Mouse (Mus musculus): ENCODE measurements at regions not wholly inside any gene's neighbourhood (a gene's known extent, or its start where the extent isn't known, plus 50 kb on each side); places are given as distances from the start of the nearest gene placed in this dataset.

DNA sequence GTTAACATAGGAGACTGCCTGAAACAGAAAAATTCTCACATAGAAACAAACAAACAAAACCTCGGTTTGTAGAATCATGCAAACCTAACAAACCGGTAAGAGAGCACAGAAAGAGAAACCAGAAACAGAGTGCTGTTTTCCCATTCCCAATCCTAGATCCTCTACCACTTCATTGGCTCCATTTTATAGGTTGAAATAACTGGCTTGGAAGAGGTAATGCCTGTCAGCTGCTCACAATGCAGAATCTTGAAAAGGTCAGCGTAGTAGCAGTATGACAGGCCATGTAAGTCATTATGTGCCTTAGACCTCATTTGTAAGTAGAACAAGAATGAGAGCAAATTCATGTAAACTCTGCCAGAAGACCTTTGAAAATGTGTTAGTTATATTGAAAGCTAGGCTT is 657.2 kb upstream of the Zeb2 start:
- H3K4me1 ChIP-seq (ENCODE audit: control insufficient read depth in 1 of 2, insufficient read depth in 2 of 2, low read length in 2 of 2), result no peaks in the 10 kb centered on the region

DNA sequence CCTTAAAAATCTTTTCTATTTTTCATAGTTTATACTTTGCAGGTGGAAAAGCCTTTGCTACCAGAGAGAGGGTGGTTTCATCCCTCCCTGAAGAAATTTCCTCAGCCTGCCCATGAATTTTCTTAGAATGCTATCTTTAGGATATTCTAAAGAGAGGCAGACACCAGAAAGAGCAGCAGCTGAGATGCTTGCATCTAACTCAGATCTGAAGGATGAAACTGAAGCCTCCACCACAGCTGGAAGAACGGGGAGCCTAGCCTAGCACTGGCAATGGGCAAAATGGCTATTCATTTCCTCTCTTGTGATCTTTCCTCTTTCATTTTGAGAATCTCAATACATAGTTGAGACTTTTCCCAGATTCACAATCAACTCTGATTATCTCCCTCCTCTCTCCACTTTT is 640.0 kb upstream of the Zeb2 start:
- DNase-seq (ENCODE audit: low read depth, low spot score), result no peak
- H3K9me3 ChIP-seq (replicated peaks; ENCODE audit: insufficient read depth, low read length), result no peaks in the 10 kb centered on the region
- no peaks in the 10 kb centered on the region for H3K4me1 ChIP-seq (ENCODE audit: control insufficient read depth in 1 of 2, insufficient read depth in 2 of 2, low read length in 2 of 2)
- no peak overlapping the region for H3K9ac ChIP-seq (ENCODE audit: control insufficient read depth, low read depth, low read length, poor library complexity, severe bottlenecking)
- H3K79me2 ChIP-seq (ENCODE audit: control insufficient read depth, insufficient read depth, low read length, poor library complexity), result no peaks in the 10 kb centered on the region
- TF ChIP-seq MXI1 (IDR thresholded peaks at IDR 0.05; ENCODE audit: low read depth, low read length), result no peak
- no peak for TF ChIP-seq RCOR1 (IDR thresholded peaks at IDR 0.05; ENCODE audit: low read depth, low read length)
- H3K27me3 ChIP-seq (ENCODE audit: control insufficient read depth in 1 of 2, insufficient read depth in 2 of 2, low read length in 2 of 2), result no peaks in the 10 kb centered on the region
- no peak overlapping the region for H3K4me3 ChIP-seq (ENCODE audit: control insufficient read depth in 1 of 2, insufficient read depth in 1 of 2, low read depth in 2 of 2, low read length in 2 of 2)
- no peak overlapping the region for H3K27ac ChIP-seq (ENCODE audit: control insufficient read depth, low read depth, low read length)
- no peaks in the 10 kb centered on the region for H3K36me3 ChIP-seq (ENCODE audit: control insufficient read depth in 1 of 2, insufficient read depth in 2 of 2, low read length in 2 of 2)

More for the DNA sequence above, 657.2 kb upstream of the Zeb2 start:
- TF ChIP-seq MXI1 (IDR thresholded peaks at IDR 0.05; ENCODE audit: low read depth, low read length) (no peak), EP300 (IDR thresholded peaks at IDR 0.05; ENCODE audit: low read depth in 1 of 2, low read length in 2 of 2) (no peak), SMC3 (IDR thresholded peaks at IDR 0.05; ENCODE audit: low read depth, low read length) (no peak), BHLHE40 (IDR thresholded peaks at IDR 0.05; ENCODE audit: borderline replicate concordance, low read depth, low read length) (no peak), ZC3H11A (IDR thresholded peaks at IDR 0.05; ENCODE audit: low read depth, low read length) (no peak), ZMIZ1 (IDR thresholded peaks at IDR 0.05; ENCODE audit: low read depth, low read length) (no peak), GATA1 (IDR thresholded peaks at IDR 0.05; ENCODE audit: low read depth, low read length) (no peak), MAX (IDR thresholded peaks at IDR 0.05; ENCODE audit: low read length) (no peak), NELFE (IDR thresholded peaks at IDR 0.05; ENCODE audit: low read depth, low read length) (no peak), E2F4 (IDR thresholded peaks at IDR 0.05; ENCODE audit: borderline replicate concordance, low read depth, low read length) (no peak), TCF12 (IDR thresholded peaks at IDR 0.05; ENCODE audit: low read depth, low read length) (no peak), ZKSCAN1 (IDR thresholded peaks at IDR 0.05; ENCODE audit: low read depth, low read length) (no peak), JUND (IDR thresholded peaks at IDR 0.05; ENCODE audit: low read depth, low read length) (no peak), MAFK (IDR thresholded peaks at IDR 0.05; ENCODE audit: borderline replicate concordance, low read depth, low read length) (no peak), UBTF (IDR thresholded peaks at IDR 0.05; ENCODE audit: borderline replicate concordance, insufficient read depth, low read depth, low read length) (no peak)
- Histone ChIP-seq H3K79me2 (ENCODE audit: control insufficient read depth, insufficient read depth, low read length, poor library complexity) (no peaks in the 10 kb centered on the region), H3K9me3 (replicated peaks; ENCODE audit: insufficient read depth, low read length) (no peaks in the 10 kb centered on the region), H3K4me3 (ENCODE audit: control insufficient read depth in 1 of 2, insufficient read depth in 1 of 2, low read depth in 2 of 2, low read length in 2 of 2) (no peak overlapping the region), H3K9ac (ENCODE audit: control insufficient read depth, low read depth, low read length, poor library complexity, severe bottlenecking) (no peak overlapping the region), H3K27ac (ENCODE audit: control insufficient read depth, low read depth, low read length) (no peak overlapping the region), H3K27me3 (ENCODE audit: control insufficient read depth in 1 of 2, insufficient read depth in 2 of 2, low read length in 2 of 2) (no peaks in the 10 kb centered on the region), H3K36me3 (ENCODE audit: control insufficient read depth in 1 of 2, insufficient read depth in 2 of 2, low read length in 2 of 2) (no peaks in the 10 kb centered on the region)
- DNase-seq (ENCODE audit: low read depth, low spot score), result no peak

DNA sequence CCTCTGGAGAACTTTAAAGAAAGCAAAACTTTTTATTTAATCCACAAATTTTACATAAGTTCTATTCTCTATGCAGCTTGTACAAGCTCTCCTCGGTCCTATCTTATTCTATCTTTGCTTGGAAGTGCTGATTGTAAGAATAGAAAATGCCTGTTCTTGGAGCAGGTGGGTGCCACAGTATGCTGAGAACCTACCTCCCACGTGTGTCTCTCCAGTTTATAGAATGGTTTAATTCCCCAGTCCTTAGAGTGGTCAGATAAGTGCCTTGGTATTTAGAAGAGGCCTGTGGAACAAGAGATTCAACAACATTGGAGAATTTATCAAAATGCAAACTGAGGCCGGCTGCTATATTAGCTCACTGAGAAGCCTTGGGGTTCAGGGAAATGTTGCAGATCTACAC is 639.2 kb upstream of the Zeb2 start:
- no peaks in the 10 kb centered on the region for H3K27me3 ChIP-seq (ENCODE audit: control insufficient read depth in 1 of 2, insufficient read depth in 2 of 2, low read length in 2 of 2)
- no peak for TF ChIP-seq NELFE (IDR thresholded peaks at IDR 0.05; ENCODE audit: low read depth, low read length)
- no peak for TF ChIP-seq ZKSCAN1 (IDR thresholded peaks at IDR 0.05; ENCODE audit: low read depth, low read length)
- TF ChIP-seq JUND (IDR thresholded peaks at IDR 0.05; ENCODE audit: low read depth, low read length), result no peak
- no peak for TF ChIP-seq HCFC1 (IDR thresholded peaks at IDR 0.05; ENCODE audit: low read depth, low read length)
- no peak for TF ChIP-seq SIN3A (IDR thresholded peaks at IDR 0.05; ENCODE audit: low read length)
- no peak for TF ChIP-seq EP300 (IDR thresholded peaks at IDR 0.05; ENCODE audit: low read depth in 1 of 2, low read length in 2 of 2)
- no peak for TF ChIP-seq CHD2 (IDR thresholded peaks at IDR 0.05; ENCODE audit: low read length)
- no peak for TF ChIP-seq GABPA (IDR thresholded peaks at IDR 0.05; ENCODE audit: low read depth, low read length)
- TF ChIP-seq E2F4 (IDR thresholded peaks at IDR 0.05; ENCODE audit: borderline replicate concordance, low read depth, low read length), result no peak
- no peak for TF ChIP-seq MAFK (IDR thresholded peaks at IDR 0.05; ENCODE audit: borderline replicate concordance, low read depth, low read length)
- no peak for TF ChIP-seq POLR2AphosphoS2 (IDR thresholded peaks at IDR 0.05; ENCODE audit: low read length)
- TF ChIP-seq RAD21 (IDR thresholded peaks at IDR 0.05; ENCODE audit: low read depth, low read length), result no peak
- TF ChIP-seq RCOR1 (IDR thresholded peaks at IDR 0.05; ENCODE audit: low read depth, low read length), result no peak
- TF ChIP-seq MAX (IDR thresholded peaks at IDR 0.05; ENCODE audit: low read length), result no peak
- TF ChIP-seq TAL1 (IDR thresholded peaks at IDR 0.05; ENCODE audit: low read length), result no peak
- no peak for TF ChIP-seq MYC (IDR thresholded peaks at IDR 0.05; ENCODE audit: low read depth, low read length)
- TF ChIP-seq ZC3H11A (IDR thresholded peaks at IDR 0.05; ENCODE audit: low read depth, low read length), result no peak
- no peak for TF ChIP-seq KAT2A (conservative IDR thresholded peaks at IDR 0.05; ENCODE audit: low read depth, low read length)
- TF ChIP-seq UBTF (IDR thresholded peaks at IDR 0.05; ENCODE audit: borderline replicate concordance, insufficient read depth, low read depth, low read length), result no peak
- TF ChIP-seq CTCF (IDR thresholded peaks at IDR 0.05 in 2 of 3, conservative IDR thresholded peaks at IDR 0.05 in 1 of 3; ENCODE audit: control insufficient read depth in 1 of 3, insufficient read depth in 1 of 3, low read depth in 2 of 3, low read length in 3 of 3, poor library complexity in 1 of 3, severe bottlenecking in 1 of 3), result no peak
- no peaks in the 10 kb centered on the region for H3K4me1 ChIP-seq (ENCODE audit: control insufficient read depth in 1 of 2, insufficient read depth in 2 of 2, low read length in 2 of 2)
- H3K9me3 ChIP-seq (replicated peaks; ENCODE audit: insufficient read depth, low read length), result no peaks in the 10 kb centered on the region
- DNase-seq (ENCODE audit: low read depth, low spot score), result no peak
- no peaks in the 10 kb centered on the region for H3K79me2 ChIP-seq (ENCODE audit: control insufficient read depth, insufficient read depth, low read length, poor library complexity)
- no peaks in the 10 kb centered on the region for H3K36me3 ChIP-seq (ENCODE audit: control insufficient read depth in 1 of 2, insufficient read depth in 2 of 2, low read length in 2 of 2)
- no peak overlapping the region for H3K4me3 ChIP-seq (ENCODE audit: control insufficient read depth in 1 of 2, insufficient read depth in 1 of 2, low read depth in 2 of 2, low read length in 2 of 2)
- H3K9ac ChIP-seq (ENCODE audit: control insufficient read depth, low read depth, low read length, poor library complexity, severe bottlenecking), result no peak overlapping the region
- no peak overlapping the region for H3K27ac ChIP-seq (ENCODE audit: control insufficient read depth, low read depth, low read length)
